Mouse (Mus musculus) CH12.LX (cell line): ENCODE results near the gene Fam219b.

Source experiments
- EP300 ChIP-seq: IDR thresholded peaks from 2 replicates; pipeline ENCODE4 v1.6.1; 2011; ENCODE audit warnings: low read length, improper control_type of control experiment
- MAFK ChIP-seq: IDR thresholded peaks from 2 replicates; pipeline ENCODE4 v1.6.1; 2011; ENCODE audit warnings: low read length, improper control_type of control experiment; ENCODE audit not compliant: insufficient replicate concordance
- MEF2A ChIP-seq: IDR thresholded peaks from 2 replicates; pipeline ENCODE4 v1.6.1; 2014; ENCODE audit warnings: low read depth, mild to moderate bottlenecking, inconsistent platforms, low read length, improper control_type of control experiment, borderline replicate concordance
- MXI1 ChIP-seq: IDR thresholded peaks from 2 replicates; pipeline ENCODE4 v1.6.1; 2011; ENCODE audit warnings: mild to moderate bottlenecking, low read depth, low read length, improper control_type of control experiment
- PAX5 ChIP-seq: IDR thresholded peaks from 2 replicates; pipeline ENCODE4 v1.6.1; 2012; ENCODE audit warnings: low read length, inconsistent platforms, mixed read lengths
- POLR2AphosphoS2 ChIP-seq: IDR thresholded peaks from 2 replicates; pipeline ENCODE4 v1.6.1; 2011; ENCODE audit warnings: low read depth, low read length, improper control_type of control experiment
- TCF12 ChIP-seq: IDR thresholded peaks from 2 replicates; pipeline ENCODE4 v1.6.1; 2014; ENCODE audit warnings: low read depth, mild to moderate bottlenecking, inconsistent platforms, low read length, improper control_type of control experiment
- ZC3H11A ChIP-seq: IDR thresholded peaks from 2 replicates; pipeline ENCODE4 v1.6.1; 2012; ENCODE audit warnings: low read depth, mild to moderate bottlenecking, inconsistent platforms, low read length, improper control_type of control experiment

- no peak for TF ChIP-seq ZC3H11A
- TF ChIP-seq POLR2AphosphoS2 = no peak
- TF ChIP-seq PAX5 = no peak
- TF ChIP-seq EP300 = peak; percentile 10; the same call in 1 of the 2 replicates
- no peak for TF ChIP-seq TCF12
- TF ChIP-seq MXI1 = no peak
- no peak for TF ChIP-seq MAFK
- TF ChIP-seq MEF2A = 0 out of 2 replicates have a peak, but pooled peaks have one; percentile 24
These were observed 22.2 kb downstream of the Fam219b start for GRCm38 (mm10) chr9:57559568-57559967.
